Mouse (Mus musculus) cerebellum, adult 2 months (tissue): Measurements from ENCODE around the gene Eif1ax.

ENCODE experiments used
- CTCF ChIP-seq: fragments of 200-500 bp; IDR thresholded peaks from 2 replicates; pipeline ENCODE4 v1.5.1; 2011; ENCODE audit warnings: low read depth, mild to moderate bottlenecking, control low read depth, low read length, moderate library complexity, borderline replicate concordance; ENCODE audit not compliant: insufficient read depth
- POLR2A ChIP-seq: fragments of 200-500 bp; IDR thresholded peaks from 2 replicates; pipeline ENCODE4 v1.6.1; 2011; ENCODE audit warnings: low read length, control low read depth, borderline replicate concordance; ENCODE audit not compliant: insufficient read depth

DNA sequence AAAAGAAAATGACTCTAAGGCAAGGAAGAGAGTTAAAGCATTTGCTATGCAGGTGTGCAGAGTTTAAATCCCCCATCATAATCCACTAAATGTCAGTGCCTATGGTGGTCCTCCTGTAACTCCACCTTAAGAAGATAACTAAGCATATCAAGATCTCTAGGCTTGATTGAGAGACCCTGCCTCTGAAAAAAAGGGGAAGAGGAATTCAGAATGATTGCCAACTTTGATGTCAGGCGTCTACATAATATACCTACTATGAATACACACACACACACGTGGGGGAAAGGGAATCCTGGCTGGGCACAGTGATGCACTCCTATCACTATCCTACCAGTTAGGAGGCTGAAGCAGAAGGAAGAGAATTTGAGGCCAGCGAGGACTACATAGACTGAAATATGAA, 19.3 kb downstream of the Eif1ax start:
- TF ChIP-seq POLR2A: no peak
- no peak for TF ChIP-seq CTCF
